Mouse (Mus musculus) limb, embryonic 10.5 days (tissue): ENCODE measurements at regions not wholly inside any gene's neighbourhood (a gene's known extent, or its start where the extent isn't known, plus 50 kb on each side); places are given as distances from the start of the nearest gene placed in this dataset.

ENCODE experiments used
- DNase-seq: peaks from one replicate; pipeline ENCODE4 v3.0.0-alpha.2; 2017; ENCODE audit warnings: low spot score
- H3K27ac ChIP-seq: fragments of 300-500 bp; sonication (generic); 2 replicates; pipeline ENCODE4 v1.5.1; 2016; ENCODE audit warnings: mild to moderate bottlenecking
- H3K27me3 ChIP-seq: fragments of 300-500 bp; sonication (generic); 2 replicates; pipeline ENCODE4 v1.6.1; 2016; ENCODE audit warnings: low read depth, mild to moderate bottlenecking; ENCODE audit not compliant: poor library complexity, severe bottlenecking
- H3K36me3 ChIP-seq: fragments of 300-500 bp; sonication (generic); 2 replicates; pipeline ENCODE4 v1.6.1; 2016; ENCODE audit warnings: mild to moderate bottlenecking, moderate library complexity
- H3K4me1 ChIP-seq: fragments of 300-500 bp; sonication (generic); 2 replicates; pipeline ENCODE4 v1.6.1; 2016
- H3K4me3 ChIP-seq: fragments of 300-500 bp; sonication (generic); 2 replicates; pipeline ENCODE4 v1.5.1; 2016; ENCODE audit warnings: mild to moderate bottlenecking, moderate library complexity
- H3K9me3 ChIP-seq: fragments of 300-500 bp; sonication (generic); replicated peaks from 2 replicates; pipeline ENCODE4 v1.6.1; 2016; ENCODE audit warnings: mild to moderate bottlenecking
- whole genome bisulfite sequencing: fragments of 180-500 bp; shearing (Covaris S2); methylation state at CpG from one replicate; pipeline ENCODE4 v1.1.7; 2016; 5-methylcytosine and 5-hydroxymethylcytosine counted together

- no peak for DNase-seq
- no peak overlapping the region for H3K27ac ChIP-seq
- 77% methylated on average over 5 of the region's 5 CpGs for WGBS
- H3K9me3 ChIP-seq = no peaks in the 10 kb centered on the region
- no peaks in the 10 kb centered on the region for H3K27me3 ChIP-seq
- no peaks in the 10 kb centered on the region for H3K36me3 ChIP-seq
- H3K4me1 ChIP-seq = peaks cover 5% of the 10 kb centered on the region; the same call in 1 of the 2 replicates
- no peak overlapping the region for H3K4me3 ChIP-seq
Measured at GRCm38 (mm10) chr5:64618126-64618525, 185.1 kb upstream of the Klf3 start.

- Histone ChIP-seq H3K9me3 (no peaks in the 10 kb centered on the region), H3K4me3 (no peak overlapping the region), H3K36me3 (no peaks in the 10 kb centered on the region), H3K27me3 (no peaks in the 10 kb centered on the region), H3K4me1 (peaks cover 15% of the 10 kb centered on the region), H3K27ac (no peak overlapping the region)
- WGBS = 92% methylated on average over 5 of the region's 5 CpGs
- no peak for DNase-seq
Measured at GRCm38 (mm10) chr5:64619752-64620151, 183.4 kb upstream of the Klf3 start.

- no peak overlapping the region for H3K4me3 ChIP-seq
- H3K27ac ChIP-seq = no peak overlapping the region
- H3K27me3 ChIP-seq = no peaks in the 10 kb centered on the region
- DNase-seq = no peak
- WGBS = 95% methylated on average over 5 of the region's 5 CpGs
- H3K4me1 ChIP-seq = peaks cover 25% of the 10 kb centered on the region
- H3K36me3 ChIP-seq = no peaks in the 10 kb centered on the region
- H3K9me3 ChIP-seq = no peaks in the 10 kb centered on the region
Measured at GRCm38 (mm10) chr5:64620726-64621125, 182.5 kb upstream of the Klf3 start.

- H3K36me3 ChIP-seq = no peaks in the 10 kb centered on the region
- 95% methylated on average over 1 of the region's 1 CpGs for WGBS
- H3K27ac ChIP-seq = no peak overlapping the region
- H3K27me3 ChIP-seq = no peaks in the 10 kb centered on the region
- H3K4me1 ChIP-seq = peaks cover 31% of the 10 kb centered on the region
- H3K4me3 ChIP-seq = no peak overlapping the region
- no peaks in the 10 kb centered on the region for H3K9me3 ChIP-seq
- DNase-seq = no peak
Measured at GRCm38 (mm10) chr5:64621386-64621785, 181.8 kb upstream of the Klf3 start.

- no peaks in the 10 kb centered on the region for H3K36me3 ChIP-seq
- H3K27me3 ChIP-seq = no peaks in the 10 kb centered on the region
- peaks cover 34% of the 10 kb centered on the region for H3K4me1 ChIP-seq
- no peak for DNase-seq
- H3K4me3 ChIP-seq = no peak overlapping the region
- H3K27ac ChIP-seq = 0 out of 2 replicates have a peak overlapping the region, but pooled peaks have one; percentile 12
- WGBS = 54% methylated on average over 3 of the region's 3 CpGs
- no peaks in the 10 kb centered on the region for H3K9me3 ChIP-seq
Measured at GRCm38 (mm10) chr5:64623653-64624052, 179.5 kb upstream of the Klf3 start.

GRCm38 (mm10) chr5:64624205-64624604 lies 179.0 kb upstream of the Klf3 start:
- WGBS = 87% methylated on average over 6 of the region's 6 CpGs
- Histone ChIP-seq H3K4me1 (peaks cover 34% of the 10 kb centered on the region), H3K36me3 (no peaks in the 10 kb centered on the region), H3K27ac (no peak overlapping the region), H3K9me3 (no peaks in the 10 kb centered on the region), H3K27me3 (no peaks in the 10 kb centered on the region), H3K4me3 (no peak overlapping the region)
- no peak for DNase-seq

GRCm38 (mm10) chr5:64625421-64625820 lies 177.8 kb upstream of the Klf3 start:
- WGBS = 79% methylated on average over 4 of the region's 4 CpGs
- no peaks in the 10 kb centered on the region for H3K27me3 ChIP-seq
- no peaks in the 10 kb centered on the region for H3K9me3 ChIP-seq
- no peak overlapping the region for H3K27ac ChIP-seq
- no peak overlapping the region for H3K4me3 ChIP-seq
- DNase-seq = no peak
- H3K4me1 ChIP-seq = peaks cover 42% of the 10 kb centered on the region
- H3K36me3 ChIP-seq = no peaks in the 10 kb centered on the region

GRCm38 (mm10) chr5:64625841-64626298 lies 177.3 kb upstream of the Klf3 start:
- H3K9me3 ChIP-seq = no peaks in the 10 kb centered on the region
- WGBS = 42% methylated on average over 6 of the region's 6 CpGs
- H3K36me3 ChIP-seq = no peaks in the 10 kb centered on the region
- H3K4me3 ChIP-seq = no peak overlapping the region
- DNase-seq = no peak
- no peak overlapping the region for H3K27ac ChIP-seq
- peaks cover 42% of the 10 kb centered on the region for H3K4me1 ChIP-seq
- no peaks in the 10 kb centered on the region for H3K27me3 ChIP-seq

GRCm38 (mm10) chr5:64626351-64626750 lies 176.8 kb upstream of the Klf3 start:
- no peak overlapping the region for H3K4me3 ChIP-seq
- 34% methylated on average over 9 of the region's 9 CpGs for WGBS
- peak; percentile 41 for DNase-seq
- H3K36me3 ChIP-seq = no peaks in the 10 kb centered on the region
- no peaks in the 10 kb centered on the region for H3K27me3 ChIP-seq
- no peaks in the 10 kb centered on the region for H3K9me3 ChIP-seq
- peak overlapping the region; percentile 33; the same call in 1 of the 2 replicates for H3K27ac ChIP-seq
- H3K4me1 ChIP-seq = peaks cover 42% of the 10 kb centered on the region

GRCm38 (mm10) chr5:64630582-64630981 lies 172.6 kb upstream of the Klf3 start:
- no peak overlapping the region for H3K27ac ChIP-seq
- peaks cover 21% of the 10 kb centered on the region for H3K4me1 ChIP-seq
- H3K4me3 ChIP-seq = no peak overlapping the region
- no peaks in the 10 kb centered on the region for H3K9me3 ChIP-seq
- no peaks in the 10 kb centered on the region for H3K36me3 ChIP-seq
- no peaks in the 10 kb centered on the region for H3K27me3 ChIP-seq
- 95% methylated on average over 2 of the region's 2 CpGs for WGBS
- no peak for DNase-seq

- Histone ChIP-seq H3K9me3 (no peaks in the 10 kb centered on the region), H3K36me3 (no peaks in the 10 kb centered on the region), H3K27me3 (no peaks in the 10 kb centered on the region), H3K27ac (no peak overlapping the region), H3K4me3 (no peak overlapping the region), H3K4me1 (peaks cover 10% of the 10 kb centered on the region)
- 92% methylated on average over 5 of the region's 5 CpGs for WGBS
- DNase-seq = no peak
Measured at GRCm38 (mm10) chr5:64632171-64632570, 171.0 kb upstream of the Klf3 start.

GRCm38 (mm10) chr5:64634008-64634407 lies 169.2 kb upstream of the Klf3 start:
- 73% methylated on average over 8 of the region's 8 CpGs for WGBS

GRCm38 (mm10) chr5:64634721-64635120 lies 168.5 kb upstream of the Klf3 start:
- H3K4me3 ChIP-seq = no peak overlapping the region
- H3K27me3 ChIP-seq = no peaks in the 10 kb centered on the region
- H3K27ac ChIP-seq = no peak overlapping the region
- no peak for DNase-seq
- H3K4me1 ChIP-seq = peaks cover 5% of the 10 kb centered on the region
- no peaks in the 10 kb centered on the region for H3K9me3 ChIP-seq
- H3K36me3 ChIP-seq = no peaks in the 10 kb centered on the region
- 82% methylated on average over 4 of the region's 4 CpGs for WGBS

More at GRCm38 (mm10) chr5:64634008-64634407, 169.2 kb upstream of the Klf3 start:
- Histone ChIP-seq H3K27ac (no peak overlapping the region), H3K9me3 (no peaks in the 10 kb centered on the region), H3K27me3 (no peaks in the 10 kb centered on the region), H3K36me3 (no peaks in the 10 kb centered on the region), H3K4me3 (no peak overlapping the region), H3K4me1 (peaks cover 10% of the 10 kb centered on the region)
- DNase-seq = no peak

- no peak for DNase-seq
- no peak overlapping the region for H3K4me3 ChIP-seq
- whole genome bisulfite sequencing = 88% methylated on average over 3 of the region's 3 CpGs
- no peaks in the 10 kb centered on the region for H3K9me3 ChIP-seq
- no peak overlapping the region for H3K27ac ChIP-seq
- no peaks in the 10 kb centered on the region for H3K27me3 ChIP-seq
- H3K4me1 ChIP-seq = peaks cover 3% of the 10 kb centered on the region; the same call in 1 of the 2 replicates
- H3K36me3 ChIP-seq = no peaks in the 10 kb centered on the region
Measured at GRCm38 (mm10) chr5:64636301-64636700, 166.9 kb upstream of the Klf3 start.
